Mouse (Mus musculus) liver, embryonic 14.5 days (tissue): ENCODE data around the gene Arrdc1.

Experiments used
- CTCF ChIP-seq: IDR thresholded peaks from 2 replicates; pipeline ENCODE4 v1.5.1; 2016; ENCODE audit warnings: antibody characterized with exemption, low read depth, control low read depth
- EP300 ChIP-seq: IDR thresholded peaks from 2 replicates; pipeline ENCODE4 v1.6.1; 2016; ENCODE audit warnings: antibody characterized with exemption, low read depth

GRCm38 (mm10) chr2:24926965-24927358 lies 8.1 kb downstream of the Arrdc1 start:
- TF ChIP-seq CTCF (no peak), EP300 (no peak)
